Mouse (Mus musculus) heart, postnatal 0 days (tissue): ENCODE results near the gene Tead4. TPM values are rescaled to one million over a fixed set of nuclear protein-coding genes. Genes with fewer than 3 reads are reported as not detected.

Experiments used
- ATAC-seq: fragments of 200-750 bp; cut with Nextera tagmentation; 2 replicates; pipeline ENCODE4 v1.8.0; 2017; ENCODE audit warnings: low read depth, moderate number of reproducible peaks, moderate library complexity; ENCODE audit not compliant: insufficient read depth
- DNase-seq: peaks from one replicate; pipeline ENCODE4 v3.0.0-alpha.2; 2016; ENCODE audit warnings: low spot score
- H3K27ac ChIP-seq: fragments of 300-500 bp; sonication (generic); 2 replicates; pipeline ENCODE4 v1.5.1; 2014; ENCODE audit warnings: low read depth, mild to moderate bottlenecking
- H3K27me3 ChIP-seq: fragments of 300-500 bp; sonication (generic); 2 replicates; pipeline ENCODE4 v1.6.1; 2014; ENCODE audit warnings: low read length, mixed read lengths; ENCODE audit not compliant: control insufficient read depth, insufficient read depth
- H3K36me3 ChIP-seq: fragments of 300-500 bp; sonication (generic); replicated peaks from 2 replicates; pipeline ENCODE4 v1.6.1; 2014; ENCODE audit warnings: low read length, mixed read lengths; ENCODE audit not compliant: control insufficient read depth, insufficient read depth
- H3K4me1 ChIP-seq: fragments of 300-500 bp; sonication (generic); 2 replicates; pipeline ENCODE4 v1.6.1; 2014; ENCODE audit warnings: antibody characterized with exemption; ENCODE audit not compliant: control insufficient read depth, insufficient read depth
- H3K4me2 ChIP-seq: fragments of 300-500 bp; sonication (generic); 2 replicates; pipeline ENCODE4 v1.6.1; 2014; ENCODE audit warnings: low read depth, mild to moderate bottlenecking, low read length, moderate library complexity
- H3K4me3 ChIP-seq: fragments of 300-500 bp; sonication (generic); 2 replicates; pipeline ENCODE4 v1.5.1; 2014; ENCODE audit warnings: low read depth, low read length
- H3K9ac ChIP-seq: fragments of 300-500 bp; sonication (generic); replicated peaks from 2 replicates; pipeline ENCODE4 v1.6.1; 2014; ENCODE audit warnings: low read depth, low read length, mixed read lengths
- H3K9me3 ChIP-seq: fragments of 300-500 bp; sonication (generic); replicated peaks from 2 replicates; pipeline ENCODE4 v1.6.1; 2016; ENCODE audit warnings: low read length; ENCODE audit not compliant: control insufficient read depth
- CTCF ChIP-seq: IDR thresholded peaks from 2 replicates; pipeline ENCODE4 v1.5.1; 2016; ENCODE audit warnings: antibody characterized with exemption, control low read depth, low read depth
- EP300 ChIP-seq: IDR thresholded peaks from 2 replicates; pipeline ENCODE4 v1.6.1; 2016; ENCODE audit warnings: antibody characterized with exemption, low read depth
- WGBS: fragments of 180-500 bp; shearing (Covaris S2); extraction: QIAGEN DNeasy Blood & Tissue Kit; methylation state at CpG from one replicate; pipeline ENCODE4 v1.1.7; 2014; 5-methylcytosine and 5-hydroxymethylcytosine counted together
- polyA plus RNA-seq: library from polyadenylated mRNA; unstranded; fragments of >200 nt; fragmentation: Nextera tagmentation; extraction: Ambion mirVana; gene quantifications from 2 replicates; pipeline ENCODE4 v1.2.1, GENCODE M21; 2015
- total RNA-seq: library from RNA; depleted of rRNA; stranded (reverse); fragments of >200 nt; gene quantifications from 2 replicates; pipeline ENCODE4 v1.2.3, GENCODE M21; 2014; ENCODE audit warnings: low replicate concordance

The Tead4 gene
- total and polyA plus RNA-seq, 2 experiments from 2014 or later: 1.5 to 4.2 TPM

DNA sequence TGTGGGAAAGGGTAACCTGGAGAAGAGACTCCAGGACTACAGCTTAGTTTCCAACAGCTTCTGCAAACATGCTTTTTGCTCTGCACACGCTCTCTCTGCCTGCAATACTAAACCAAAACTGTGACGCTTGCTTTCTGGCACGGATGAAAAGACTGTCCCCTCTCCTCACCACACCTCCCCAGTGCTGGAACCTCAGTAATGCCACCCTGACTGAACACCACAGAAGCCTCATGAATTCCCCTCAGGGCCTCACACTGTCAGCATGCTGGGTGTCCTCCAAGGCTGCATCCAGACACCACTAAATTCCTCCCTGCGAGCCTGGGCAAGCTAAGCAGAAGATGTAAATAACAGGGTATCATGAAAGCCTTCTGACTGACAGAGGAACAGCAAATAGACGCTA lies 38.3 kb upstream of the Tead4 start:
- no peak overlapping the region for H3K27ac ChIP-seq

DNA sequence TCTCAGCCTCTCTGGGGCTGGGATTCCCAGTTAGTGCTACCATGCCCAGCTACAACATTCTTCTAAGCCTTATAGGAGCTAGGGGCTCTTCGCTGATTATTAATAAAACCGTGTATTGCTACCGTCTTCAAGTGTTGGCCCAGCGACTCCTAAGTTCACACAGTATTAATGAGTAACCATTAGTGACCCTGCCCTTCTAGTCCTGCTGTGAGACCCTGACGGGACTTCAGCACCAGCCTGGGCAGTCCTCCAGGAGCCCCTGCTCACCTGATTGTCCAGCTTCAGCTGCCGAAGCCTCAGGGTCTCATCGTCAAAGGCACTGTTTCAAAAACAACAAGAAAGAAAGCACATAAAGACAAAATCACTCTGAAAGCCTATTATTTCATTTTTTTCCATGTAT lies 36.8 kb upstream of the Tead4 start:
- no peak overlapping the region for H3K27ac ChIP-seq
- ATAC-seq: no peak
- TF ChIP-seq CTCF (no peak), EP300 (no peak)
- H3K4me2 ChIP-seq: no peak overlapping the region
- H3K36me3 ChIP-seq: 0 out of 2 replicates have a peak, but pooled peaks cover 11% of the 10 kb centered on the region
- H3K9me3 ChIP-seq: no peaks in the 10 kb centered on the region
- H3K4me1 ChIP-seq: no peaks in the 10 kb centered on the region
- DNase-seq: no peak
- no peak overlapping the region for H3K9ac ChIP-seq
- no peak overlapping the region for H3K4me3 ChIP-seq
- no peaks in the 10 kb centered on the region for H3K27me3 ChIP-seq
- WGBS: 86% methylated on average over 7 of the region's 7 CpGs

More for the DNA sequence above, 38.3 kb upstream of the Tead4 start:
- H3K9ac ChIP-seq: no peak overlapping the region
- no peak overlapping the region for H3K4me2 ChIP-seq
- H3K9me3 ChIP-seq: no peaks in the 10 kb centered on the region
- WGBS: 32% methylated on average over 5 of the region's 5 CpGs
- no peak overlapping the region for H3K4me3 ChIP-seq
- H3K4me1 ChIP-seq: no peaks in the 10 kb centered on the region
- TF ChIP-seq EP300 (no peak), CTCF (no peak)
- H3K36me3 ChIP-seq: 0 out of 2 replicates have a peak, but pooled peaks cover 1% of the 10 kb centered on the region
- ATAC-seq: no peak
- no peak for DNase-seq
- no peaks in the 10 kb centered on the region for H3K27me3 ChIP-seq

DNA sequence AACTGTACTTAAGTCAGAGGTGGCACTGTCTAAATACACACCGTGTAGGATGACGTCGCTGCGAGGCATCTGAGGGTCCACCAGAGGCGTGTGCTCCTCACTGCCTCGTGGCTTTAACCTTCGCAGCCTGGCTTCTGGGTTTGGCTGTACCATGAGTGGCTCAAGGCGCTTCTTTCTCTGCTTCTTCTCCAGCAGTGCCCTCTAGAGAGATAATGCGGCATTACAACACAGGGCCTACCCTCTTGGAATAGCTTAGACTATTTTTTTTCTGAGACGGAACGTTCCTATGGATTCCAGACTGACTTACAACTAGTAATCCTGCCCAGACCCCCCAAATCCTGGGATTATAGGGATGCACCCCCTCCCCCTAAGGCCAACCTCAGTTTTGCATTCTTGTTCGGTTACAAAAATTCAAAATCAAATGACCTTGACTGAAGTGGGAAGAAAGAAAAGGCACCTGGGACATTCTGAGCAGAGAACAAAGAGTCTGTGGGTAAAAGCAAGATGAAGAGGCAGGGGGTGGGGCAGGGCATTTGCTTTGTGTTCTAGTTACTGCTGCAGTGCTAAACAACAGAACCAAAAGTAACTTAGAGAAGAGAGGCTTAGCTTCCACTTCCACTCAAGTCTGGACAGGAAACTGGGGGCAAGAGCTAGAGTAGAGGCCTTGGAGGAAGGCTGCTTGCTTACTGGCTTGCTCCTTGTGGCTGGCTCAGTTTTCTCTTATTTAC lies 33.9 kb upstream of the Tead4 start:
- Histone ChIP-seq H3K4me3 (no peak overlapping the region), H3K9ac (no peak overlapping the region), H3K27ac (no peak overlapping the region), H3K4me1 (no peaks in the 10 kb centered on the region), H3K36me3 (peaks cover 26% of the 10 kb centered on the region), H3K4me2 (no peak overlapping the region), H3K9me3 (no peaks in the 10 kb centered on the region), H3K27me3 (no peaks in the 10 kb centered on the region)
- peak; percentile 75 for ATAC-seq
- peak; percentile 60 for DNase-seq
- no peak for TF ChIP-seq EP300
- TF ChIP-seq CTCF: peak; percentile 72
- WGBS: 9% methylated on average over 12 of the region's 12 CpGs

DNA sequence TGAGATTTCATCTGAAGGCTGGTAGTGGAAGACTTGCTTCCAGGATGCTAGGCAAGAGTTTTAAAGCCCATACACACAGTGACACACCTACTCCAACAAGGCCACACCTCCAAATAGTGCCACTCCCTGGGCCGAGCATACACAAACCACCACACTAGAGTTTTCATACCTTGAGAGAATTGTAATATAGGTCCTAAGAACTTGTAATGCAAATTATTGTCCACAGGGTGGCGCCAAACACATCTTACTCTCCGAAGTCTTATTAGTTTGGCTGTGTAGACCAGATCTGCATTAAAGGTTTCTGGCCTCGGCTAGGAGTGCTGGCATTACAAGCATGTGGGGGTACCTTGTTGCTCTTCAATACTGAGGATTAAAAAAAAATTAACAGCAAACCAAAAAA lies 17.7 kb upstream of the Tead4 start:
- peaks cover 21% of the 10 kb centered on the region for H3K36me3 ChIP-seq
- no peak overlapping the region for H3K9ac ChIP-seq
- ATAC-seq: 0 out of 2 replicates have a peak, but pooled peaks have one; percentile 20
- peak; percentile 73 for TF ChIP-seq CTCF
- TF ChIP-seq EP300: no peak
- H3K27ac ChIP-seq: no peak overlapping the region
- no peaks in the 10 kb centered on the region; the same call in 1 of the 2 replicates for H3K9me3 ChIP-seq
- no peaks in the 10 kb centered on the region for H3K27me3 ChIP-seq
- H3K4me1 ChIP-seq: no peaks in the 10 kb centered on the region
- 4% methylated on average over 4 of the region's 4 CpGs for WGBS
- no peak overlapping the region for H3K4me3 ChIP-seq
- no peak overlapping the region for H3K4me2 ChIP-seq
- peak; percentile 61 for DNase-seq

GRCm38 (mm10) chr6:128315597-128315996 lies 15.0 kb upstream of the Tead4 start:
- TF ChIP-seq EP300 (no peak), CTCF (no peak)
- no peak overlapping the region for H3K9ac ChIP-seq
- 59% methylated on average over 8 of the region's 8 CpGs for WGBS
- H3K4me2 ChIP-seq: no peak overlapping the region
- no peak overlapping the region for H3K27ac ChIP-seq
- no peaks in the 10 kb centered on the region for H3K36me3 ChIP-seq
- ATAC-seq (no peak), DNase-seq (no peak)
- no peaks in the 10 kb centered on the region for H3K27me3 ChIP-seq
- no peak overlapping the region for H3K4me3 ChIP-seq
- no peaks in the 10 kb centered on the region for H3K4me1 ChIP-seq
- no peaks in the 10 kb centered on the region for H3K9me3 ChIP-seq

- Histone ChIP-seq H3K36me3 (no peaks in the 10 kb centered on the region), H3K4me2 (no peak overlapping the region), H3K27me3 (no peaks in the 10 kb centered on the region), H3K9me3 (no peaks in the 10 kb centered on the region), H3K9ac (no peak overlapping the region), H3K4me3 (no peak overlapping the region), H3K27ac (no peak overlapping the region), H3K4me1 (no peaks in the 10 kb centered on the region)
- WGBS: 77% methylated on average over 6 of the region's 6 CpGs
- DNase-seq (no peak), ATAC-seq (no peak)
- no peak for TF ChIP-seq CTCF
- no peak for TF ChIP-seq EP300
These were observed 14.2 kb upstream of the Tead4 start for GRCm38 (mm10) chr6:128314796-128315195.
